Mouse (Mus musculus) liver, embryonic 14.5 days (tissue): ENCODE measurements at regions not wholly inside any gene's neighbourhood (a gene's known extent, or its start where the extent isn't known, plus 50 kb on each side); places are given as distances from the start of the nearest gene placed in this dataset.

Experiments
- CTCF ChIP-seq: IDR thresholded peaks from 2 replicates; pipeline ENCODE4 v1.5.1; 2016; ENCODE audit warnings: antibody characterized with exemption, low read depth, control low read depth
- EP300 ChIP-seq: IDR thresholded peaks from 2 replicates; pipeline ENCODE4 v1.6.1; 2016; ENCODE audit warnings: antibody characterized with exemption, low read depth

DNA sequence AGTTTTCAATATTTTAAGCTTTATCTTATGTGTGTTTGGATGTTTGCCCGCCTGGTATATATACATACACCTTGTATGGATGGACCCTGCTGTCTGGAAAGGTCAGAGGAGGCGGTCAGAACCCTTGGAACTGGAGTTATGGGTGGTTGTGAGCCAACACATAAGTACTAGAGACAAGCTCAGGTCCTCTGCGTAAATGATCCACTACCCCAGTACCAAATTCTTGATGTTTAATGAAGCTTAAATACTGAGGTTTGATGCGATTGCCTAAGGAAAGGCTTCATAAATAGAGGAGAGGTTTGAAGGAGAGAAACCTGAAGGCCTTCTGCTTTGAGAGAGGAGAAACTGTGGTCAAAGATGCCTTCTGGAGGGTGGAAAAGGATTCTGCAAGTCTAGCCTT is 388.8 kb downstream of the Med10 start:
- TF ChIP-seq CTCF = no peak
- no peak for TF ChIP-seq EP300
